Comparison of ENCODE assay signal across 14 mouse cellular contexts in the genomic region with DNA sequence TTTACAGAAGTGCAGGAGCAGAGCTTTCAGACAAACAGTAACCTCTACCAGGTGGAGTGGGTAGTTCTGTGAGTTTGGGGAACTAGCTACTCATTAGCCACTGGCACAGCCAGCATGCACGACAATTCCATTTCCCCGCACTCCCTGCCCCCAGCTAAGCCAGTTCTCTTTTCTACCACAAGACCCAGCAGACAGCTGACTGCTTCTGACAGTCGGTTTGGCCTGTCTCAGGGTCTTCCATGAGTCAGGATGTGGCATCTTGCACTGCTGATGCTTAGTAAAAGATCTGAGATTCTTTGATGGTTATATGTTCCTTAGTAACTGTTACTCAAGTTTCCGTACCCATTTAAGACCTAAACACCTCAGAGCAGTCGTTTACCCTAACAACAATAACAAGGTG. TPM values are rescaled to one million over a fixed set of nuclear protein-coding genes. Genes with fewer than 3 reads are reported as not detected.
DNase-seq lines count a peak whose midpoint lies in the region; ATAC-seq and TF ChIP-seq lines count a peak whose summit lies in the region.
"Had no signal": no experiment of that assay in that cellular context is flagged by ENCODE, and none has a peak within 500 bp of the region (broad histone marks: within the 10 kb centered on the region; RNA-seq: fewer than 3 reads in every experiment).

No protein-coding gene starts in this region.

- H3K27ac ChIP-seq in MEL (ENCODE audit: control insufficient read depth, low read depth, low read length) = no peak overlapping the region
- no peak overlapping the region for H3K27ac ChIP-seq in left cerebral cortex, adult 2 months
- H3K27ac ChIP-seq: hindbrain, embryonic 10.5 days; liver, embryonic 15.5 days had no signal

- no peaks in the 10 kb centered on the region; a peak in 1 of 4 replicates for H3K4me1 ChIP-seq in MEL (ENCODE audit: control insufficient read depth in 1 of 2, insufficient read depth in 2 of 2, low read length in 2 of 2)
- H3K4me1 ChIP-seq: hindbrain, embryonic 10.5 days had no signal

- TF ChIP-seq RAD21 in MEL (IDR thresholded peaks at IDR 0.05; ENCODE audit: low read depth, low read length) = no peak

- no peak overlapping the region for H3K4me3 ChIP-seq in MEL (ENCODE audit: control insufficient read depth in 1 of 2, insufficient read depth in 1 of 2, low read depth in 2 of 2, low read length in 2 of 2)
- no peak overlapping the region for H3K4me3 ChIP-seq in left cerebral cortex, adult 2 months
- H3K4me3 ChIP-seq: hindbrain, embryonic 10.5 days; liver, embryonic 15.5 days; myocyte had no signal

- 0 out of 2 replicates have a peak, but pooled peaks have one; percentile 27 for ATAC-seq in monocyte, adult 5-6 weeks (replicated peaks; ENCODE audit: insufficient number of reproducible peaks, low FRiP score, low TSS enrichment, poor library complexity, severe bottlenecking)
- ATAC-seq: intestine, embryonic 16.5 days had no signal

- no peaks in the 10 kb centered on the region for H3K79me2 ChIP-seq in MEL (ENCODE audit: control insufficient read depth, insufficient read depth, low read length, poor library complexity)

- peak; percentile 1 for DNase-seq in lung, postnatal 36 days
- DNase-seq in lung, postnatal 25 days (ENCODE audit: low spot score) = no peak
- peak; percentile 47 for DNase-seq in MEL (ENCODE audit: low read depth, low spot score)
- no peak for DNase-seq in gastrocnemius, postnatal 36 days
- no peak for DNase-seq in left cerebral cortex, adult 2 months (ENCODE audit: extremely low spot score in 1 of 2, low spot score in 2 of 2)
- no peak for DNase-seq in heart, postnatal 14 days
- DNase-seq: cerebellum, postnatal 10 days; right cerebral cortex, postnatal 25 days had no signal

- TF ChIP-seq CTCF in MEL (IDR thresholded peaks at IDR 0.05 in 2 of 3, conservative IDR thresholded peaks at IDR 0.05 in 1 of 3; ENCODE audit: control insufficient read depth in 1 of 3, insufficient read depth in 1 of 3, low read depth in 2 of 3, low read length in 3 of 3, poor library complexity in 1 of 3, severe bottlenecking in 1 of 3) = no peak
- TF ChIP-seq CTCF in left cerebral cortex, adult 2 months (IDR thresholded peaks at IDR 0.05) = no peak

- peaks cover 3 to 4% of the 10 kb centered on the region in 2 experiments; a peak in 2 of 4 replicates for H3K36me3 ChIP-seq in MEL (ENCODE audit: control insufficient read depth in 1 of 2, insufficient read depth in 2 of 2, low read length in 2 of 2)

- H3K9me3 ChIP-seq in MEL (replicated peaks; ENCODE audit: insufficient read depth, low read length) = no peaks in the 10 kb centered on the region
- H3K9me3 ChIP-seq: G1E; hindbrain, embryonic 10.5 days; liver, embryonic 15.5 days had no signal

- intact Hi-C loops in gastrocnemius, postnatal 36 days (cut with DNase I) = no loop called here
- intact Hi-C loops in left cerebral cortex, adult 2 months (cut with DNase I) = no loop called here
- intact Hi-C loops in heart, postnatal 14 days (cut with DNase I) = no loop called here

- no peaks in the 10 kb centered on the region for H3K27me3 ChIP-seq in MEL (ENCODE audit: control insufficient read depth in 1 of 2, insufficient read depth in 2 of 2, low read length in 2 of 2)
- H3K27me3 ChIP-seq: liver, embryonic 15.5 days had no signal

- no peak overlapping the region for H3K9ac ChIP-seq in MEL (ENCODE audit: control insufficient read depth, low read depth, low read length, poor library complexity, severe bottlenecking)
- H3K9ac ChIP-seq: liver, embryonic 15.5 days had no signal

- TF ChIP-seq POLR2A in MEL (IDR thresholded peaks at IDR 0.05; ENCODE audit: control insufficient read depth in 1 of 2, insufficient read depth in 1 of 2, low read depth in 1 of 2, low read length in 2 of 2, poor library complexity in 1 of 2) = no peak

- TF ChIP-seq EP300 in MEL (IDR thresholded peaks at IDR 0.05; ENCODE audit: low read depth in 1 of 2, low read length in 2 of 2) = no peak

TF ChIP-seq in MEL, 35 proteins besides CTCF, POLR2A, EP300 and RAD21:
- TF ChIP-seq CHD1 (IDR thresholded peaks at IDR 0.05; ENCODE audit: low read depth, low read length) (no peak), CHD2 (IDR thresholded peaks at IDR 0.05; ENCODE audit: low read length) (no peak)

RNA-seq across cellular contexts. Expression of a gene that starts 58.6 kb away (rescaled TPM):
- 8.6 and 9.5 TPM in 2 replicates for total RNA-seq in MEL (2012; rRNA removed)
- 10 to 100 TPM in 1 of 2 experiments, not detected in 1; 17.0 TPM for polyA plus RNA-seq in MEL (2012; ENCODE audit: insufficient read depth in 1 of 2, insufficient read length in 2 of 2, low read depth in 1 of 2, low replicate concordance in 2 of 2, missing spikeins in 1 of 2)
- total RNA-seq in monocyte, adult 5-6 weeks (2017) = 37.4 to 67.8 TPM (median 44.9 TPM) in 3 replicates
- 10 to 100 TPM; 13.2 to 14.6 TPM for total RNA-seq in gastrocnemius, postnatal 36 days (2021)
- 10 to 100 TPM; 37.7 to 39.3 TPM for total RNA-seq in left cerebral cortex, adult 2 months (2021)
- total RNA-seq in heart, postnatal 14 days (2021) = 10 to 100 TPM; 28.2 to 29.2 TPM

Comparison
In these comparisons a context has a peak if more than half of its experiments do, and no peak if none do; other contexts are left out.
1. DNase-seq: peak in lung, postnatal 36 days (single experiment) and MEL (single experiment); none in lung, postnatal 25 days (single experiment), gastrocnemius, postnatal 36 days (0 of 2), left cerebral cortex, adult 2 months (0 of 2) and heart, postnatal 14 days (0 of 2).